Mouse (Mus musculus) kidney, postnatal 0 days (tissue): ENCODE measurements around the gene Osbpl5. TPM values are rescaled to one million over a fixed set of nuclear protein-coding genes. Genes with fewer than 3 reads are reported as not detected.

ENCODE experiments used
- ATAC-seq: fragments of 200-750 bp; cut with Nextera tagmentation; replicated peaks from 2 replicates; pipeline ENCODE4 v1.8.0; 2017; ENCODE audit warnings: low read depth, moderate number of reproducible peaks, moderate TSS enrichment, moderate library complexity; ENCODE audit not compliant: low FRiP score
- DNase-seq: peaks from one replicate; pipeline ENCODE4 v3.0.0-alpha.2; 2016; ENCODE audit warnings: low spot score
- H3K27ac ChIP-seq: fragments of 300-500 bp; sonication (generic); 2 replicates; pipeline ENCODE4 v1.5.1; 2014; ENCODE audit warnings: mild to moderate bottlenecking
- H3K27me3 ChIP-seq: fragments of 300-500 bp; sonication (generic); 2 replicates; pipeline ENCODE4 v1.6.1; 2014; ENCODE audit warnings: low read length, mixed read lengths; ENCODE audit not compliant: insufficient read depth
- H3K36me3 ChIP-seq: fragments of 300-500 bp; sonication (generic); 2 replicates; pipeline ENCODE4 v1.6.1; 2014; ENCODE audit warnings: low read length, mixed read lengths; ENCODE audit not compliant: insufficient read depth
- H3K4me1 ChIP-seq: fragments of 300-500 bp; sonication (generic); replicated peaks from 2 replicates; pipeline ENCODE4 v1.6.1; 2014; ENCODE audit warnings: antibody characterized with exemption, low read length, mixed read lengths; ENCODE audit not compliant: insufficient read depth
- H3K4me2 ChIP-seq: fragments of 300-500 bp; sonication (generic); 2 replicates; pipeline ENCODE4 v1.6.1; 2014; ENCODE audit warnings: mild to moderate bottlenecking, low read length, moderate library complexity, mixed read lengths
- H3K4me3 ChIP-seq: fragments of 300-500 bp; sonication (generic); replicated peaks from 2 replicates; pipeline ENCODE4 v1.5.1; 2014; ENCODE audit warnings: low read depth, low read length
- H3K9ac ChIP-seq: fragments of 300-500 bp; sonication (generic); 2 replicates; pipeline ENCODE4 v1.6.1; 2014; ENCODE audit warnings: low read depth, low read length
- H3K9me3 ChIP-seq: fragments of 300-500 bp; sonication (generic); replicated peaks from 2 replicates; pipeline ENCODE4 v1.6.1; 2016; ENCODE audit warnings: low read length, inconsistent platforms, mixed read lengths
- CTCF ChIP-seq: IDR thresholded peaks from 2 replicates; pipeline ENCODE4 v1.5.1; 2016; ENCODE audit warnings: antibody characterized with exemption, low read depth, mild to moderate bottlenecking, moderate library complexity
- WGBS: fragments of 180-500 bp; shearing (Covaris S2); extraction: QIAGEN DNeasy Blood & Tissue Kit; methylation state at CpG from one replicate; pipeline ENCODE4 v1.1.7; 2014; 5-methylcytosine and 5-hydroxymethylcytosine counted together
- polyA plus RNA-seq: library from polyadenylated mRNA; unstranded; fragments of >200 nt; fragmentation: Nextera tagmentation; extraction: Ambion mirVana; gene quantifications from 2 replicates; pipeline ENCODE4 v1.2.1, GENCODE M21; 2015

The Osbpl5 gene
- polyA plus RNA-seq, 1 experiment from 2014 or later: 29.0 TPM

GRCm38 (mm10) chr7:143733746-143734145 is 23.0 kb downstream of the Osbpl5 start:
- Histone ChIP-seq H3K27ac (no peak overlapping the region), H3K36me3 (0 out of 2 replicates have a peak, but pooled peaks cover 5% of the 10 kb centered on the region)
- 91% methylated on average over 4 of the region's 4 CpGs for WGBS

GRCm38 (mm10) chr7:143729886-143730285 is 26.9 kb downstream of the Osbpl5 start:
- DNase-seq (peak; percentile 64), ATAC-seq (no peak; the same call in 1 of the 2 replicates)
- Histone ChIP-seq H3K27me3 (no peaks in the 10 kb centered on the region), H3K9ac (no peak overlapping the region), H3K4me1 (peaks cover 5% of the 10 kb centered on the region; the same call in 1 of the 2 replicates), H3K9me3 (no peaks in the 10 kb centered on the region), H3K27ac (peak overlapping the region; percentile 52; the same call in 1 of the 2 replicates), H3K36me3 (0 out of 2 replicates have a peak, but pooled peaks cover 12% of the 10 kb centered on the region), H3K4me2 (0 out of 2 replicates have a peak overlapping the region, but pooled peaks have one; percentile 6), H3K4me3 (no peak overlapping the region)
- no peak for TF ChIP-seq CTCF
- 45% methylated on average over 10 of the region's 10 CpGs for WGBS

More at GRCm38 (mm10) chr7:143733746-143734145, 23.0 kb downstream of the Osbpl5 start:
- TF ChIP-seq CTCF: no peak
- Histone ChIP-seq H3K27me3 (no peaks in the 10 kb centered on the region), H3K9me3 (no peaks in the 10 kb centered on the region), H3K4me2 (no peak overlapping the region), H3K4me3 (no peak overlapping the region), H3K9ac (no peak overlapping the region), H3K4me1 (peaks cover 15% of the 10 kb centered on the region; the same call in 1 of the 2 replicates)
- ATAC-seq: no peak
- no peak for DNase-seq

GRCm38 (mm10) chr7:143726396-143726795 is 30.4 kb downstream of the Osbpl5 start:
- no peaks in the 10 kb centered on the region for H3K9me3 ChIP-seq
- peak; percentile 14; the same call in 1 of the 2 replicates for TF ChIP-seq CTCF
- WGBS: 81% methylated on average over 4 of the region's 4 CpGs
- H3K4me1 ChIP-seq: peaks cover 5% of the 10 kb centered on the region; the same call in 1 of the 2 replicates
- ATAC-seq (no peak), DNase-seq (no peak)
- H3K27me3 ChIP-seq: no peaks in the 10 kb centered on the region
- H3K27ac ChIP-seq: no peak overlapping the region
- no peak overlapping the region for H3K4me3 ChIP-seq
- 0 out of 2 replicates have a peak, but pooled peaks cover 7% of the 10 kb centered on the region for H3K36me3 ChIP-seq
- H3K4me2 ChIP-seq: no peak overlapping the region
- H3K9ac ChIP-seq: no peak overlapping the region

- no peak overlapping the region for H3K4me3 ChIP-seq
- DNase-seq (peak; percentile 9), ATAC-seq (peak; percentile 71; the same call in 1 of the 2 replicates)
- no peaks in the 10 kb centered on the region for H3K27me3 ChIP-seq
- no peak overlapping the region for H3K9ac ChIP-seq
- TF ChIP-seq CTCF: no peak
- 0 out of 2 replicates have a peak, but pooled peaks cover 7% of the 10 kb centered on the region for H3K36me3 ChIP-seq
- H3K4me1 ChIP-seq: 0 out of 2 replicates have a peak, but pooled peaks cover 2% of the 10 kb centered on the region
- no peak overlapping the region; the same call in 1 of the 2 replicates for H3K27ac ChIP-seq
- no peak overlapping the region for H3K4me2 ChIP-seq
- WGBS: 80% methylated on average over 4 of the region's 4 CpGs
- no peaks in the 10 kb centered on the region for H3K9me3 ChIP-seq
Measured at GRCm38 (mm10) chr7:143723841-143724240, 32.9 kb downstream of the Osbpl5 start.

DNA sequence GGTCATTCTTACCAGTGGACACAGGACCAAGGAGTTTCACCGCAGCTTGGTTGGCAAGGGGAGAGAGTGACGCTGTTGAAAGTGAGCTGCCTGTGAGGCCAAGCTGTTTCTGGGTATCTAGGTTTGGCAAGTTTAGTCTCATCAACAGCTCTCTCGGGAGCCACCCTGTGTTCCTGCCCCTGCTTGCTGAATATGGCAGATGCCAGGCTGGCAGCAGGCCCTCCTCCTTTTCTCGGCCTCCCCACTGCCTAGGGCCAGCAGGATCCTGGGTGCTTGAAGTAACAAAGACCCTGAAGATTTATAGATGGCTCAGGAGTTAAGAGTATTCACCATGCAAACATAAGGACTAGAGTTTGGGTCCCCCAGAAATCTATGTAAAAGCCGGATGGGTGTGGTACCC is 34.1 kb downstream of the Osbpl5 start:
- WGBS: 88% methylated on average over 5 of the region's 5 CpGs
- no peak overlapping the region for H3K9ac ChIP-seq
- no peaks in the 10 kb centered on the region for H3K9me3 ChIP-seq
- ATAC-seq: no peak
- DNase-seq: no peak
- H3K4me3 ChIP-seq: no peak overlapping the region
- H3K4me2 ChIP-seq: no peak overlapping the region
- no peak for TF ChIP-seq CTCF
- H3K4me1 ChIP-seq: peaks cover 7% of the 10 kb centered on the region
- H3K36me3 ChIP-seq: 0 out of 2 replicates have a peak, but pooled peaks cover 7% of the 10 kb centered on the region
- no peaks in the 10 kb centered on the region for H3K27me3 ChIP-seq
- H3K27ac ChIP-seq: no peak overlapping the region

GRCm38 (mm10) chr7:143717811-143718210 is 39.0 kb downstream of the Osbpl5 start:
- WGBS: 69% methylated on average over 1 of the region's 1 CpGs
- Histone ChIP-seq H3K4me3 (no peak overlapping the region), H3K4me1 (peaks cover 15% of the 10 kb centered on the region), H3K4me2 (no peak overlapping the region), H3K9ac (no peak overlapping the region), H3K9me3 (no peaks in the 10 kb centered on the region), H3K36me3 (peaks cover 13% of the 10 kb centered on the region), H3K27ac (no peak overlapping the region; the same call in 1 of the 2 replicates), H3K27me3 (no peaks in the 10 kb centered on the region)
- DNase-seq (peak; percentile 88), ATAC-seq (peak; percentile 74; the same call in 1 of the 2 replicates)
- 0 out of 2 replicates have a peak, but pooled peaks have one; percentile 24 for TF ChIP-seq CTCF
